Mouse (Mus musculus) lung, postnatal 0 days (tissue): Measurements from ENCODE around the gene Krt24. TPM values are rescaled to one million over a fixed set of nuclear protein-coding genes. Genes with fewer than 3 reads are reported as not detected.

Experiments
- ATAC-seq: fragments of 200-750 bp; cut with Nextera tagmentation; 2 replicates; pipeline ENCODE4 v1.8.0; 2017; ENCODE audit warnings: moderate library complexity
- DNase-seq: peaks from one replicate; pipeline ENCODE4 v3.0.0-alpha.2; 2016; ENCODE audit warnings: low spot score
- H3K27ac ChIP-seq: fragments of 300-500 bp; sonication (generic); 2 replicates; pipeline ENCODE4 v1.5.1; 2014; ENCODE audit warnings: antibody characterized with exemption, mild to moderate bottlenecking, low read length, mixed read lengths
- H3K27me3 ChIP-seq: fragments of 300-500 bp; sonication (generic); replicated peaks from 2 replicates; pipeline ENCODE4 v1.6.1; 2014; ENCODE audit warnings: low read length, mixed read lengths; ENCODE audit not compliant: insufficient read depth
- H3K36me3 ChIP-seq: fragments of 300-500 bp; sonication (generic); 2 replicates; pipeline ENCODE4 v1.6.1; 2014; ENCODE audit warnings: low read length, mixed read lengths; ENCODE audit not compliant: insufficient read depth
- H3K4me1 ChIP-seq: fragments of 300-500 bp; sonication (generic); 2 replicates; pipeline ENCODE4 v1.6.1; 2014; ENCODE audit warnings: antibody characterized with exemption, low read depth, low read length, mixed read lengths; ENCODE audit not compliant: insufficient read depth
- H3K4me2 ChIP-seq: fragments of 300-500 bp; sonication (generic); replicated peaks from 2 replicates; pipeline ENCODE4 v1.6.1; 2014; ENCODE audit warnings: low read depth, mild to moderate bottlenecking, low read length, moderate library complexity, mixed read lengths
- H3K4me3 ChIP-seq: fragments of 300-500 bp; sonication (generic); 2 replicates; pipeline ENCODE4 v1.5.1; 2014; ENCODE audit warnings: low read depth, low read length
- H3K9ac ChIP-seq: fragments of 300-500 bp; sonication (generic); replicated peaks from 2 replicates; pipeline ENCODE4 v1.6.1; 2014; ENCODE audit warnings: low read depth, mild to moderate bottlenecking
- H3K9me3 ChIP-seq: fragments of 300-500 bp; sonication (generic); 2 replicates; pipeline ENCODE4 v1.6.1; 2016; ENCODE audit warnings: low read length, mixed read lengths
- CTCF ChIP-seq: IDR thresholded peaks from 2 replicates; pipeline ENCODE4 v1.5.1; 2016; ENCODE audit warnings: antibody characterized with exemption, mild to moderate bottlenecking
- EP300 ChIP-seq: IDR thresholded peaks from 2 replicates; pipeline ENCODE4 v1.6.1; 2016; ENCODE audit warnings: antibody characterized with exemption, mild to moderate bottlenecking, control low read depth
- WGBS: fragments of 180-500 bp; shearing (Covaris S2); extraction: QIAGEN DNeasy Blood & Tissue Kit; methylation state at CpG from one replicate; pipeline ENCODE4 v1.1.7; 2014; 5-methylcytosine and 5-hydroxymethylcytosine counted together
- polyA plus RNA-seq: library from polyadenylated mRNA; unstranded; fragments of >200 nt; fragmentation: Nextera tagmentation; extraction: Ambion mirVana; gene quantifications from 2 replicates; pipeline ENCODE4 v1.2.1, GENCODE M21; 2015

Gene Krt24
- polyA plus RNA-seq, 1 experiment from 2014 or later, result not detected

- H3K27ac ChIP-seq, result no peak overlapping the region
- DNase-seq, result no peak
- no peaks in the 10 kb centered on the region for H3K27me3 ChIP-seq
- no peaks in the 10 kb centered on the region for H3K4me1 ChIP-seq
- no peak overlapping the region for H3K9ac ChIP-seq
- no peaks in the 10 kb centered on the region for H3K9me3 ChIP-seq
- no peak for ATAC-seq
- TF ChIP-seq CTCF, result no peak
- no peak for TF ChIP-seq EP300
- H3K4me2 ChIP-seq, result no peak overlapping the region
- H3K36me3 ChIP-seq, result no peaks in the 10 kb centered on the region
- WGBS, result 38% methylated on average over 14 of the region's 14 CpGs
- no peak overlapping the region for H3K4me3 ChIP-seq
Measured at GRCm38 (mm10) chr11:99238468-99238867, 46.6 kb downstream of the Krt24 start.

GRCm38 (mm10) chr11:99231049-99231816 lies 53.8 kb downstream of the Krt24 start:
- 20% methylated on average over 15 of the region's 15 CpGs for WGBS
- TF ChIP-seq CTCF, result no peak
- no peak for TF ChIP-seq EP300
- H3K36me3 ChIP-seq, result 0 out of 2 replicates have a peak, but pooled peaks cover 1% of the 10 kb centered on the region
- no peaks in the 10 kb centered on the region for H3K27me3 ChIP-seq
- H3K4me3 ChIP-seq, result peak overlapping the region; percentile 72
- peak overlapping the region; percentile 99 for H3K9ac ChIP-seq
- no peaks in the 10 kb centered on the region for H3K9me3 ChIP-seq
- ATAC-seq (peak; percentile 11; the same call in 1 of the 2 replicates), DNase-seq (no peak)
- peaks cover 10% of the 10 kb centered on the region for H3K4me1 ChIP-seq
- peak overlapping the region; percentile 74 for H3K4me2 ChIP-seq
- H3K27ac ChIP-seq, result peak overlapping the region; percentile 99

- Histone ChIP-seq H3K4me3 (peak within 1 kb of the TSS; percentile 72), H3K27me3 (no peaks in the 10 kb centered on the region), H3K9me3 (no peaks in the 10 kb centered on the region), H3K27ac (peak within 1 kb of the TSS; percentile 99), H3K36me3 (0 out of 2 replicates have a peak, but pooled peaks cover 4% of the 10 kb centered on the region), H3K4me1 (peaks cover 10% of the 10 kb centered on the region), H3K9ac (peak within 1 kb of the TSS; percentile 99), H3K4me2 (peak within 1 kb of the TSS; percentile 74)
- TF ChIP-seq EP300 (no peak), CTCF (no peak)
- DNase-seq (peak; percentile 84), ATAC-seq (peak; percentile 89)
- 3% methylated on average over 78 of the region's 87 CpGs for WGBS
Measured at GRCm38 (mm10) chr11:99230261-99231048, 54.6 kb downstream of the Krt24 start, which contains the start of gene Smarce1. TSS of gene Smarce1 (minus strand) at chr11:99231017.

Other genes starting within 250 kb of the Krt24 start
- gene Igfbp4, start 244.0 kb downstream of the Krt24 start, polyA plus RNA-seq, result 416 and 433 TPM in 2 replicates
- gene Tns4, start 196.0 kb downstream of the Krt24 start, polyA plus RNA-seq, result 0.13 and 0.24 TPM in 2 replicates
- gene Ccr7, start 130.2 kb downstream of the Krt24 start, polyA plus RNA-seq, result 0.50 and 0.69 TPM in 2 replicates
- gene Smarce1, start 54.2 kb downstream of the Krt24 start, polyA plus RNA-seq, result 133 and 136 TPM in 2 replicates
- gene Krt222, start 41.2 kb downstream of the Krt24 start, polyA plus RNA-seq, result 0.40 and 0.44 TPM in 2 replicates
- gene Krt25, start 37.7 kb upstream of the Krt24 start, polyA plus RNA-seq, result 0.11 and 0.15 TPM in 2 replicates
- not detected in 2 replicates for gene Krt26, start 52.7 kb upstream of the Krt24 start, polyA plus RNA-seq
- not detected in 2 replicates for gene Krt27, start 65.8 kb upstream of the Krt24 start, polyA plus RNA-seq
- gene Krt28, start 89.6 kb upstream of the Krt24 start, polyA plus RNA-seq, result 0.17 and 0.19 TPM in 2 replicates
- 18.4 and 19.6 TPM in 2 replicates for gene Krt10, start 104.1 kb upstream of the Krt24 start, polyA plus RNA-seq
- not detected in 2 replicates for gene Krt12, start 137.0 kb upstream of the Krt24 start, polyA plus RNA-seq
- 0.27 and 0.31 TPM in 2 replicates for gene Krt20, start 152.9 kb upstream of the Krt24 start, polyA plus RNA-seq
- gene Krt23, start 207.9 kb upstream of the Krt24 start, polyA plus RNA-seq, result 8.2 and 9.7 TPM in 2 replicates
- gene Krt39, start 236.1 kb upstream of the Krt24 start, polyA plus RNA-seq, result not detected in 2 replicates